Mouse (Mus musculus) hindbrain, embryonic 10.5 days (tissue): Measurements from ENCODE around the gene Slc30a5. TPM values are rescaled to one million over a fixed set of nuclear protein-coding genes. Genes with fewer than 3 reads are reported as not detected.
"Not testable (repeated sequence)": the region's sequence is repeated elsewhere in the genome, so short reads cannot be mapped to it uniquely, and the experiment has no call there.

Experiments used
- DNase-seq: peaks from one replicate; pipeline ENCODE4 v3.0.0-alpha.2; 2017; ENCODE audit warnings: low spot score
- H3K27ac ChIP-seq: fragments of 300-500 bp; sonication (generic); 2 replicates; pipeline ENCODE4 v1.5.1; 2016; ENCODE audit warnings: mild to moderate bottlenecking, moderate library complexity
- H3K27me3 ChIP-seq: fragments of 300-500 bp; sonication (generic); 2 replicates; pipeline ENCODE4 v1.6.1; 2016; ENCODE audit warnings: mild to moderate bottlenecking; ENCODE audit not compliant: poor library complexity, insufficient read depth, severe bottlenecking
- H3K36me3 ChIP-seq: fragments of 300-500 bp; sonication (generic); 2 replicates; pipeline ENCODE4 v1.6.1; 2016; ENCODE audit warnings: mild to moderate bottlenecking, moderate library complexity
- H3K4me1 ChIP-seq: fragments of 300-500 bp; sonication (generic); replicated peaks from 2 replicates; pipeline ENCODE4 v1.6.1; 2016; ENCODE audit warnings: mild to moderate bottlenecking
- H3K4me3 ChIP-seq: fragments of 300-500 bp; sonication (generic); 2 replicates; pipeline ENCODE4 v1.5.1; 2016; ENCODE audit warnings: mild to moderate bottlenecking, moderate library complexity
- H3K9me3 ChIP-seq: fragments of 300-500 bp; sonication (generic); 2 replicates; pipeline ENCODE4 v1.6.1; 2016; ENCODE audit warnings: mild to moderate bottlenecking, moderate library complexity
- WGBS: fragments of 180-500 bp; shearing (Covaris S2); methylation state at CpG from one replicate; pipeline ENCODE4 v1.1.7; 2016; 5-methylcytosine and 5-hydroxymethylcytosine counted together
- polyA plus RNA-seq: library from polyadenylated mRNA; unstranded; fragments of >200 nt; fragmentation: Nextera tagmentation; extraction: Ambion mirVana; gene quantifications from 2 replicates; pipeline ENCODE4 v1.2.1, GENCODE M21; 2016

The Slc30a5 gene
- polyA plus RNA-seq, 1 experiment from 2014 or later = 33.0 TPM

DNA sequence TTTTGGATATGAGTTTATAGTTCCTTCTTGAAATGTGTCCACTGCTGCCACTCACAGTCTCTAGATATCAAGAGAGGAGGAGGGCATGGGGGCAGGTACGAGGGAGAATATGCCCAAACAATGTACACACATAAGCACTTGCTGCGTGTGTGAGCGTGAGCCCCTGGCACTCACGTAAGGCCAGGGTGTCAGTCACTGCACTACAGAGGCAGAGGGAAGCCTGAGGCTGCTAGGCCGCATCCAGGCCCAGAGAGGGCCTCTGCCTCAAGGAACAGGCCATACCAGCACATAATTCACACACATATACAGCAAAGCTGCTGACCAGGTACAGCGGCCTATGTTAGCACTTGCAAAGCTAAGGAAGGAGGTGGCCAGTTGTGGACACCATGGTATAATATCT, 2.1 kb downstream of the Slc30a5 start:
- Histone ChIP-seq H3K36me3 (peaks cover 24% of the 10 kb centered on the region), H3K4me3 (peak overlapping the region; percentile 22; the same call in 1 of the 2 replicates), H3K27me3 (no peaks in the 10 kb centered on the region), H3K4me1 (peaks cover 17% of the 10 kb centered on the region), H3K9me3 (no peaks in the 10 kb centered on the region), H3K27ac (no peak overlapping the region)
- WGBS = 87% methylated on average over 6 of the region's 6 CpGs
- DNase-seq = no peak

DNA sequence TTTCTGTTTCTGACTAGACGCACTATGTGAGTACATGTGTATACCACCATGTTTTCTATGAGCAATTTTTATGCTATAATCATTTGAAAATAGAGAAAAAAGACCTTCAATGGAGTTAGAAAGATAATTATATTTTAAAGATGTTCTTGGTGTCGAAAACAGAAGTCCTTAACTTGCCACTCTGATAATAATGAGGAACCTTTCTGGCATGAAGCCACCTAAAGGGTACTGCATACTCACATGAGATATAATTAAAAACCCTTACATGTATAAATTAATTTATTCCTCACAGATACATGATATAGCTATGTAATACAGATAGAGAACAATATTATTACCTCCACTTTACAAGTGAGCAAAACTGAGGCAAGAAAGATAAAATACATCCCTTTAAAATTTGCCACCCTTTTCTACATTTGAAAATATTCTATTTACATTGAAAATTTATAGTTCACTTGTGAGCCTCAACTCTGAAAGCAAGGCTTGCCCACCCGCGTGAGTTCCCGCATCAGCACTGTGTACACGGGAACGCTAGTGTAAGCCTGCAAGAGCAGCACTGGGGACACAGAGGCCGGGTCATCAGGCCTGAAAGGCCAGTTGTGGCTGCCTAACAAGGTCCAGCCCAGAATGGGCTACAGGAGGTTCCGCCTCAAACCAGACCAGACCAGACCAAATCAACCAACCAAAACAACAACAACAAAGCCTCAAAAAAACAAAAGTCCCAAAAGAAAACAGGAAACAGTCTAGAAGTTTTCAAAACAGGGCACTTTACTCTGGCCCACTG, 7.4 kb downstream of the Slc30a5 start:
- no peaks in the 10 kb centered on the region for H3K9me3 ChIP-seq
- H3K4me1 ChIP-seq = no peaks in the 10 kb centered on the region
- H3K4me3 ChIP-seq = no peak overlapping the region
- WGBS = 94% methylated on average over 9 of the region's 9 CpGs
- no peak overlapping the region for H3K27ac ChIP-seq
- H3K27me3 ChIP-seq = no peaks in the 10 kb centered on the region
- DNase-seq = no peak
- H3K36me3 ChIP-seq = peaks cover 77% of the 10 kb centered on the region

DNA sequence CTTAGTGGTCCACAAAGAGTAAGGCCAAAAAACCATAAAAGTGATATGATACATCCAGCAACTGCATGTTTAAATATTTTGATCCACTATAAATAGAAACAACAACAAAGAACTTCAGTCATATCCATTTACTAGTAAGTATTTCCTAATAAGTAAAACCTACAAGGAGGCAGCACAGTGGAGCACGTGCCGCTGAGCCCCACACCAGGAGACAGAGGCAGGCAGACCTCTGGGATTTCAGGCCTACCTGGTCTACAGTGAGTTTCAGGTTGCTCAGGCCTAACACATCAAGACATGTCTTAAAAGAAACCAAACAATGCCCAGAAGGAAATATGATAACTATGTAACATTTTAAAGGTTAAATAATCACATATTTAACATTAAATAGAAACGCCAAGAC, 8.3 kb downstream of the Slc30a5 start:
- H3K4me1 ChIP-seq = no peaks in the 10 kb centered on the region
- no peak for DNase-seq
- H3K27me3 ChIP-seq = no peaks in the 10 kb centered on the region
- H3K36me3 ChIP-seq = peaks cover 83% of the 10 kb centered on the region
- H3K27ac ChIP-seq = no peak overlapping the region
- WGBS = 96% methylated on average over 3 of the region's 3 CpGs
- no peak overlapping the region for H3K4me3 ChIP-seq
- H3K9me3 ChIP-seq = no peaks in the 10 kb centered on the region

DNA sequence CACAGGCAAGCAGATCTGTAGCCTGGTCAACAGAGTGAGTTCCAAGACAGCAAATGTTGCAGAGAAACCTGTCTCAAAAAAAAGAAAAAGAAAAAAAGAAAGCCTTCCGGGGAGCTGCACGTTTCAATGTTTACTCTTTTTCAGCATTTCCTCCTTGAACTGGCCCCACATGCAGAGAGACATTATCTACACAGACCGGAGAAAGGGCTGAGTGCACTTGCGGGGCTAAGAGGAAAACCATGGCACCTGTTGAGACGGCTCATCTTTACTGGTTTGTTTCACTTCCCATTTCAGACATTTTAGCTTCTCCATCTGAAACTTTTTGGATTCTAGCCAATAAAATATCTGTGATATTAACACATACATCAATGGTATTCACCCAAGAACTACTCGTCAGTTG, 8.9 kb downstream of the Slc30a5 start:
- peaks cover 89% of the 10 kb centered on the region for H3K36me3 ChIP-seq
- H3K9me3 ChIP-seq = no peaks in the 10 kb centered on the region
- no peak overlapping the region for H3K4me3 ChIP-seq
- H3K27me3 ChIP-seq = no peaks in the 10 kb centered on the region
- no peak for DNase-seq
- 92% methylated on average over 6 of the region's 6 CpGs for WGBS
- no peaks in the 10 kb centered on the region for H3K4me1 ChIP-seq
- H3K27ac ChIP-seq = no peak overlapping the region

DNA sequence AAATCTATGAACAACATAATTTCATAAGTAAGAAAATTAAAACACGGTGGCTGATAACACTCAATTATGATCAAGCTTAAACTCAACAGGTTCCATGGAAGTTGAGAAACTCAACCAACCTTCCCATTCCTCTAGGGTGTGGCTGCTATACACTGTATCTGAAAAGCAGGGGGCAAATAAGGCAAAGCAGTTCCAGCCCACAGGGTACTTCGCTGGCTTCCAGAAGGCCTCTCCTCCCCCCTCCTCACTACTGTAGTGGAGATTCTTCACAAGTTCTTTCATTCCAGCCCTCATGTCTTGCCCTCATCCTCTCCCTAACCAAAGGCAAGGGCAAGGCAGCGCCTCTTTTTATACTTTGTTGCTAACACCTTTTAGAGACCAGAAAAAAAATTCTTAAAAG, 9.4 kb downstream of the Slc30a5 start:
- no peak for DNase-seq
- H3K27ac ChIP-seq = no peak overlapping the region
- no peaks in the 10 kb centered on the region for H3K4me1 ChIP-seq
- no peaks in the 10 kb centered on the region for H3K9me3 ChIP-seq
- 94% methylated on average over 3 of the region's 3 CpGs for WGBS
- peaks cover 93% of the 10 kb centered on the region for H3K36me3 ChIP-seq
- H3K4me3 ChIP-seq = no peak overlapping the region
- H3K27me3 ChIP-seq = no peaks in the 10 kb centered on the region

DNA sequence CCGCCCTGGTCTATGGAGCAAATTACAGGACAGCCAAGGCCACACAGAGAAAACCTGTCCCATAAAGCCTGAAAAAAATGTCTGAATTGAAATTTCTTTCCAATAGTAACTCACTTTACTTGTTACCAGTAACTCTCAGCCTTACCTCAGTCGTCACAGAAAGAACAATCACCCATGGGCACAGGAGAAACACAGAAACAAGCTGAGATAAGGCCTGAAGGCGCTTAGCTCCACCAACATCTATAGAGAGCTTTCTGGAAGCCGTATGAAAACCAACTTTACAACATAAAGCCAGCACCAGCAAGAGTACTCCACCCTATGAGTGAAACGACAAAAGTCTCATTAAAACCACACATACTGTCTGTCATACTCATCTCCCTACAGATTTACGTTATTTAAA, 18.8 kb downstream of the Slc30a5 start:
- H3K4me1 ChIP-seq = no peaks in the 10 kb centered on the region
- H3K9me3 ChIP-seq = no peaks in the 10 kb centered on the region
- H3K27ac ChIP-seq = no peak overlapping the region
- no peak for DNase-seq
- H3K36me3 ChIP-seq = peaks cover 94% of the 10 kb centered on the region
- H3K27me3 ChIP-seq = no peaks in the 10 kb centered on the region
- H3K4me3 ChIP-seq = no peak overlapping the region
- WGBS = 94% methylated on average over 6 of the region's 6 CpGs

GRCm38 (mm10) chr13:100805776-100806175, 27.5 kb downstream of the Slc30a5 start:
- peaks cover 94% of the 10 kb centered on the region for H3K36me3 ChIP-seq
- 96% methylated on average over 3 of the region's 3 CpGs for WGBS

GRCm38 (mm10) chr13:100797171-100797570, 36.1 kb downstream of the Slc30a5 start:
- no peaks in the 10 kb centered on the region for H3K4me1 ChIP-seq
- DNase-seq = no peak
- peaks cover 26% of the 10 kb centered on the region for H3K36me3 ChIP-seq
- H3K4me3 ChIP-seq = no peak overlapping the region
- no peak overlapping the region for H3K27ac ChIP-seq
- H3K27me3 ChIP-seq = no peaks in the 10 kb centered on the region
- 90% methylated on average over 6 of the region's 6 CpGs for WGBS
- H3K9me3 ChIP-seq = no peaks in the 10 kb centered on the region

More at GRCm38 (mm10) chr13:100805776-100806175, 27.5 kb downstream of the Slc30a5 start:
- Histone ChIP-seq H3K27ac (no peak overlapping the region), H3K4me1 (no peaks in the 10 kb centered on the region), H3K9me3 (no peaks in the 10 kb centered on the region), H3K4me3 (no peak overlapping the region), H3K27me3 (no peaks in the 10 kb centered on the region)
- no peak for DNase-seq

- no peak for DNase-seq
- Histone ChIP-seq H3K4me3 (no peak overlapping the region), H3K9me3 (no peaks in the 10 kb centered on the region), H3K36me3 (peaks cover 11% of the 10 kb centered on the region), H3K4me1 (peaks cover 14% of the 10 kb centered on the region), H3K27me3 (no peaks in the 10 kb centered on the region), H3K27ac (no peak overlapping the region)
- 84% methylated on average over 3 of the region's 3 CpGs for WGBS
These were observed 44.1 kb downstream of the Slc30a5 start for GRCm38 (mm10) chr13:100789083-100789482.

GRCm38 (mm10) chr13:100788057-100788456, 45.2 kb downstream of the Slc30a5 start:
- not testable (repeated sequence) for H3K27me3 ChIP-seq, H3K4me3 ChIP-seq, DNase-seq, H3K27ac ChIP-seq, H3K9me3 ChIP-seq
- WGBS = 92% methylated on average over 13 of the region's 14 CpGs
- Histone ChIP-seq H3K36me3 (peaks cover 22% of the 10 kb centered on the region), H3K4me1 (peaks cover 19% of the 10 kb centered on the region)

DNA sequence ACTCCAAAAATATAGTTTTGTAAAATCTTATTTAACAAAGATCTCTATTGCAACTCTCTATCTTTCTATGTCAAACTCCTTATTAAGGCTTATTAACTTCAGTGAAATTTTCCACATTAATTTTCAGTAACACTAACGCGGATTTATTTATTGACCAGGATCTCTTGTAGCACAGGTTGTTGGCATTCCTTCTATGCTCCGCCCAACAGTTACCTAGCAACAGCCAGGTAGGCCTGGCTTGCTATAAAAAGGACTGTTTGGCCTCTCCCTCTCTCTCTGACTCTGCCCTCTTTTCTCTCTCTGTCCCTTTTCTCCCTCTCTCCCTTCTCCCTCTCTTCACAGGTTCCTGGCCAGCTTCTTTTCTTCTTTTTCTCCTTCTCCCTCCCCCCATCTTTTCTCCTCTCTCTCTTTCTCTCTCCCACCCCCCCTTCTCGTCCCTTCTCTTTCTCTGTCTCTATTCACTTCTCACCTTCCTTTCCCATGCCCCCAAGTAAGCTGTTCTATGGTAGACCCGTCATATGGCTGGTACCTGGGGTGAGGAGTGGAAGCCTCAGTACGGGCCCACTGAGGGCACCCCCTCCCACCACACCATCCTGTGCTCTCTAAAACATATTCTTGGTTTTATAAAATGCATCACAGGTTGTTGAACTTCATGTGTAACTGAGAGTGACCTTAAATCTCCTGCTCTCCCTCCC, 45.8 kb downstream of the Slc30a5 start:
- peaks cover 28% of the 10 kb centered on the region for H3K36me3 ChIP-seq
- 66% methylated on average over 6 of the region's 6 CpGs for whole genome bisulfite sequencing
- no peaks in the 10 kb centered on the region for H3K9me3 ChIP-seq
- no peak overlapping the region for H3K4me3 ChIP-seq
- H3K27me3 ChIP-seq = no peaks in the 10 kb centered on the region
- no peak for DNase-seq
- H3K4me1 ChIP-seq = peaks cover 19% of the 10 kb centered on the region
- H3K27ac ChIP-seq = no peak overlapping the region

- peaks cover 38% of the 10 kb centered on the region for H3K36me3 ChIP-seq
- no peaks in the 10 kb centered on the region for H3K9me3 ChIP-seq
- WGBS = under 1% methylated on average over 35 of the region's 35 CpGs
- peak; percentile 98 for DNase-seq
- H3K27ac ChIP-seq = peak within 1 kb of the TSS; percentile 97
- peaks cover 19% of the 10 kb centered on the region for H3K4me1 ChIP-seq
- no peaks in the 10 kb centered on the region for H3K27me3 ChIP-seq
- peak within 1 kb of the TSS; percentile 93 for H3K4me3 ChIP-seq
These were observed 46.8 kb downstream of the Slc30a5 start, which contains the start of gene Ccnb1 for GRCm38 (mm10) chr13:100786414-100786867. Gene Ccnb1 (minus strand): TSS chr13:100786570.

DNA sequence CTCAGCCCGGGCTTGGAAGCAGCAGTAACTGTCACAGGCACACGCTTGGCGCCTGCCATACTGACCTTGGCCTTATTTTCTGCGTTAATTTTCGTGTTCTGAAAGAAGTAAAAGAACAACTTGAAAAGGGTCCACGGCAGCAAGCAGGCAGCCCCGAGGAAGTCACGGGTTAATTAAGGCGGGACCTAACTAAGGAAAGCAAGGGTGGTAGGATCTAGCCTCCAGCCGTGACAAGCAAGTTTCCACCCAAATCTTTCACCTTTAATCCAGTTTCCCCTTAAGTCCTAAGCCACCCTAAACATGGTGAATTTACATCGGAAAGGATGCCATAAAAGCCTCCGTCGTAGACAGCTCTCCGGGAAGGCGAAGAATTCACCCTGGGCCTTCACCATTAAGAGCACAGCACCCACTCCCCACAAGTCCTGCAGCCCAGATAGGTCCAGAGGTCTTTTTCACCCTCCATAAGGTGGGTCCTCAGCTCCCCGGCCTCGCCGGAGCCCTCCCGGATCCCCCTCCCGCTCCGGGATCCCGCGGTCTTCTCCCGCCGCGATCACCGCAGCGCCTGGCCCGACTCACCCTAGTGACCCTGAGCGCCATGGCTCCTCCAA, 47.3 kb downstream of the Slc30a5 start:
- peak overlapping the region; percentile 93 for H3K4me3 ChIP-seq
- peak; percentile 35 for DNase-seq
- peak overlapping the region; percentile 97 for H3K27ac ChIP-seq
- H3K36me3 ChIP-seq = peaks cover 43% of the 10 kb centered on the region
- no peaks in the 10 kb centered on the region for H3K27me3 ChIP-seq
- H3K9me3 ChIP-seq = no peaks in the 10 kb centered on the region
- peaks cover 19% of the 10 kb centered on the region for H3K4me1 ChIP-seq
- under 1% methylated on average over 30 of the region's 30 CpGs for WGBS
